Mouse (Mus musculus): ENCODE measurements around the gene Fcrls.

- TF ChIP-seq CTCF (IDR thresholded peaks at IDR 0.05; ENCODE audit: low read depth) = no peak
- TF ChIP-seq EP300 (IDR thresholded peaks at IDR 0.05; ENCODE audit: low read depth) = no peak
These were observed 14.0 kb downstream of the Fcrls start for GRCm38 (mm10) chr3:87249571-87249970.

All from liver, embryonic 14.5 days (tissue).